Mouse (Mus musculus) cerebellum, adult 2 months (tissue): ENCODE measurements around the gene Rpusd3.

Source experiments
- CTCF ChIP-seq: fragments of 200-500 bp; IDR thresholded peaks from 2 replicates; pipeline ENCODE4 v1.5.1; 2011; ENCODE audit warnings: low read depth, mild to moderate bottlenecking, control low read depth, low read length, moderate library complexity, borderline replicate concordance; ENCODE audit not compliant: insufficient read depth
- POLR2A ChIP-seq: fragments of 200-500 bp; IDR thresholded peaks from 2 replicates; pipeline ENCODE4 v1.6.1; 2011; ENCODE audit warnings: low read length, control low read depth, borderline replicate concordance; ENCODE audit not compliant: insufficient read depth

DNA sequence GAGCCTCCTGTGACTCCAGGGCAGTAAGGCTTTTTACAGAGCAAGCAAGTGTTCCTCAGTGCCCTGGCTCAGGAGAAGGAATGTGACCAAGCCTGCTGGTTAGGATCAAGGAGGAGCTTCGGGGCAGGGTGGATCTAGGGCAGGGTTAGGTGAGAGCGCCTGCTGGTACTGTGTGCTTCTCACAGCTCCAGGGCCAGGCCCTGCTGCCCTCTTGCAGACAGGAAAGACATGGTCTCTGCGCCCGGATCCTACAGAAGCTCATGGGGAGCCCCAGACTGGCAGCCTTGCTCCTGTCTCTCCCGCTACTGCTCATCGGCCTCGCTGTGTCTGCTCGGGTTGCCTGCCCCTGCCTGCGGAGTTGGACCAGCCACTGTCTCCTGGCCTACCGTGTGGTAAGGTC, 39.5 kb upstream of the Rpusd3 start:
- TF ChIP-seq CTCF (no peak), POLR2A (no peak)
